19 mouse cellular contexts compared by ENCODE assay signal in genomic region chr11:60823771-60824170, GRCm38 (mm10). TPM values are rescaled to one million over a fixed set of nuclear protein-coding genes. Genes with fewer than 3 reads are reported as not detected.
A peak's percentile ranks its signal among the peaks of the same experiment; 100 is the strongest.
DNase-seq lines count a peak whose midpoint lies in the region; ATAC-seq and TF ChIP-seq lines count a peak whose summit lies in the region.
"Had no signal": no experiment of that assay in that cellular context is flagged by ENCODE, and none has a peak within 500 bp of the region (broad histone marks: within the 10 kb centered on the region; RNA-seq: fewer than 3 reads in every experiment).

No protein-coding gene starts in this region.

- no peak for TF ChIP-seq POLR2A in liver, adult 2 months (IDR thresholded peaks at IDR 0.05; ENCODE audit: extremely low read depth, insufficient read depth, low read length)

- H3K36me3 ChIP-seq in liver, adult 2 months (ENCODE audit: control insufficient read depth, insufficient read depth, low read length), result no peaks in the 10 kb centered on the region
- H3K36me3 ChIP-seq in liver, postnatal 0 days (replicated peaks; ENCODE audit: insufficient read depth, low read length), result no peaks in the 10 kb centered on the region
- H3K36me3 ChIP-seq in liver, embryonic 11.5 days (ENCODE audit: control insufficient read depth, insufficient read depth, low read length), result no peaks in the 10 kb centered on the region
- H3K36me3 ChIP-seq: G1E had no signal

- H3K4me1 ChIP-seq in liver, adult 2 months (ENCODE audit: control insufficient read depth, insufficient read depth, low read length), result peaks cover 8% of the 10 kb centered on the region
- peaks cover 3% of the 10 kb centered on the region; the same call in 1 of the 2 replicates for H3K4me1 ChIP-seq in liver, postnatal 0 days (ENCODE audit: insufficient read depth)
- H3K4me1 ChIP-seq in liver, embryonic 11.5 days (replicated peaks; ENCODE audit: control insufficient read depth, insufficient read depth, low read length), result no peaks in the 10 kb centered on the region

- no peak for TF ChIP-seq EP300 in liver, postnatal 0 days (IDR thresholded peaks at IDR 0.05; ENCODE audit: low read depth)

- H3K4me2 ChIP-seq in liver, postnatal 0 days (ENCODE audit: low read depth, low read length), result no peak overlapping the region
- no peak overlapping the region for H3K4me2 ChIP-seq in liver, embryonic 11.5 days

- 27% methylated on average over 2 of the region's 2 CpGs for WGBS in liver, adult 2 months
- 35% methylated on average over 2 of the region's 2 CpGs for WGBS in liver, postnatal 0 days (ENCODE audit: insufficient replicate concordance)
- 51% methylated on average over 2 of the region's 2 CpGs for WGBS in liver, embryonic 11.5 days

- H3K9me3 ChIP-seq in liver, postnatal 0 days (ENCODE audit: low read length), result no peaks in the 10 kb centered on the region
- no peaks in the 10 kb centered on the region for H3K9me3 ChIP-seq in liver, embryonic 11.5 days (ENCODE audit: control insufficient read depth, low read length)
- H3K9me3 ChIP-seq: G1E had no signal

- DNase-seq in liver, adult 2 months (ENCODE audit: extremely low read depth, low read depth, low spot score), result peak; percentile 90
- DNase-seq in liver, result no peak
- no peak for DNase-seq in liver, postnatal 0 days
- no peak for DNase-seq in liver, embryonic 11.5 days (ENCODE audit: low spot score)
- DNase-seq in gastrocnemius, postnatal 10 days, result no peak
- DNase-seq: adrenal gland, adult 2 months; adrenal gland, adult 8-10 months; adrenal gland, postnatal 10 days; adrenal gland, postnatal 14 days; adrenal gland, postnatal 25 days; adrenal gland, postnatal 36 days; cerebellum, adult 11 months; cerebellum, adult 11-12 months; cerebellum, adult 18-20 months had no signal

- H3K27me3 ChIP-seq in liver, adult 2 months (ENCODE audit: control insufficient read depth, insufficient read depth, low read length), result no peaks in the 10 kb centered on the region
- H3K27me3 ChIP-seq in liver, postnatal 0 days (ENCODE audit: insufficient read depth, low read length), result no peaks in the 10 kb centered on the region
- H3K27me3 ChIP-seq in liver, embryonic 11.5 days (replicated peaks; ENCODE audit: control insufficient read depth, insufficient read depth, low read length), result no peaks in the 10 kb centered on the region

- no peak overlapping the region for H3K9ac ChIP-seq in liver, adult 2 months (ENCODE audit: low read depth, low read length)
- H3K9ac ChIP-seq in liver, postnatal 0 days (replicated peaks), result no peak overlapping the region
- H3K9ac ChIP-seq in liver, embryonic 11.5 days (ENCODE audit: low read depth, low read length), result no peak overlapping the region

- no peak overlapping the region for H3K4me3 ChIP-seq in liver, adult 2 months (ENCODE audit: insufficient read depth, low read depth, low read length)
- H3K4me3 ChIP-seq in liver, postnatal 0 days (ENCODE audit: low read depth, low read length), result no peak overlapping the region
- no peak overlapping the region for H3K4me3 ChIP-seq in liver, embryonic 11.5 days (ENCODE audit: low read depth, low read length)

- H3K79me2 ChIP-seq in liver, adult 2 months (ENCODE audit: control insufficient read depth, insufficient read depth, low read length), result no peaks in the 10 kb centered on the region

- H3K27ac ChIP-seq in liver, adult 2 months (replicated peaks; ENCODE audit: insufficient read depth, low read depth, low read length), result peak overlapping the region; percentile 6
- H3K27ac ChIP-seq in liver, postnatal 0 days (ENCODE audit: low read depth), result peak overlapping the region; percentile 36
- H3K27ac ChIP-seq in liver, embryonic 11.5 days (ENCODE audit: low read depth, low read length), result no peak overlapping the region

- no peak for TF ChIP-seq CTCF in liver, adult 2 months (IDR thresholded peaks at IDR 0.05; ENCODE audit: low read depth, low read length)
- no peak for TF ChIP-seq CTCF in liver, postnatal 0 days (IDR thresholded peaks at IDR 0.05; ENCODE audit: low read depth)

- ATAC-seq in liver, postnatal 0 days, result peak; percentile 31
- no peak for ATAC-seq in liver, embryonic 11.5 days (replicated peaks; ENCODE audit: low FRiP score)
- 0 out of 2 replicates have a peak, but pooled peaks have one; percentile 24 for ATAC-seq in granulocyte monocyte progenitor cell, adult 5-6 weeks (replicated peaks; ENCODE audit: poor library complexity, severe bottlenecking)
- ATAC-seq: activated CD4-positive, CD25-positive, alpha-beta regulatory T cell, adult 4 months; CD4-positive, CD25-positive, alpha-beta regulatory T cell, adult 4 months; Patski had no signal

RNA-seq across cellular contexts. Expression of gene Dhrs7b, which starts 6.7 kb away (rescaled TPM):
- 23.5 and 28.8 TPM in 2 replicates for total RNA-seq in liver, adult 2 months (2014; rRNA removed)
- 15.0 and 15.5 TPM in 2 replicates for polyA plus RNA-seq in liver, adult 2 months (2012; rRNA removed)
- polyA plus RNA-seq in liver, postnatal 0 days (2015; fragmentation: Nextera tagmentation; extraction: Ambion mirVana), result 16.4 TPM in 2 replicates
- 40.3 and 42.7 TPM in 2 replicates for polyA plus RNA-seq in liver, embryonic 11.5 days (2014; fragmentation: Nextera tagmentation; extraction: Ambion mirVana)
- 11.2 and 14.8 TPM in 2 replicates for total RNA-seq in granulocyte monocyte progenitor cell, adult 5-6 weeks (2014; fragmentation: Nextera tagmentation)
- total RNA-seq in granulocyte monocyte progenitor cell, adult 5-6 weeks (2017), result 15.4 and 18.2 TPM in 2 replicates
- total RNA-seq in gastrocnemius, postnatal 10 days (2021), result 10 to 100 TPM; 14.9 to 16.2 TPM

RNA-seq across cellular contexts. Expression of gene Shmt1, which starts 12.3 kb away (rescaled TPM):
- total RNA-seq in liver, adult 2 months (2014; rRNA removed), result 162 and 214 TPM in 2 replicates
- polyA plus RNA-seq in liver, adult 2 months (2012; rRNA removed), result 239 and 306 TPM in 2 replicates
- 100 and 103 TPM in 2 replicates for polyA plus RNA-seq in liver, postnatal 0 days (2015; fragmentation: Nextera tagmentation; extraction: Ambion mirVana)
- 93.5 and 101 TPM in 2 replicates for polyA plus RNA-seq in liver, embryonic 11.5 days (2014; fragmentation: Nextera tagmentation; extraction: Ambion mirVana)
- total RNA-seq in granulocyte monocyte progenitor cell, adult 5-6 weeks (2014; fragmentation: Nextera tagmentation), result 49.9 and 84.1 TPM in 2 replicates
- 135 and 162 TPM in 2 replicates for total RNA-seq in granulocyte monocyte progenitor cell, adult 5-6 weeks (2017)
- total RNA-seq in gastrocnemius, postnatal 10 days (2021), result 10 to 100 TPM; 21.7 to 26.3 TPM

RNA-seq across cellular contexts. Expression of gene Smcr8, which starts 46.4 kb away (rescaled TPM):
- total RNA-seq in liver, adult 2 months (2014; rRNA removed), result 9.3 and 12.8 TPM in 2 replicates
- 6.2 and 7.7 TPM in 2 replicates for polyA plus RNA-seq in liver, adult 2 months (2012; rRNA removed)
- 1.9 and 2.0 TPM in 2 replicates for polyA plus RNA-seq in liver, postnatal 0 days (2015; fragmentation: Nextera tagmentation; extraction: Ambion mirVana)
- 7.7 and 7.8 TPM in 2 replicates for polyA plus RNA-seq in liver, embryonic 11.5 days (2014; fragmentation: Nextera tagmentation; extraction: Ambion mirVana)
- 29.0 and 36.9 TPM in 2 replicates for total RNA-seq in granulocyte monocyte progenitor cell, adult 5-6 weeks (2014; fragmentation: Nextera tagmentation)
- 14.1 and 14.8 TPM in 2 replicates for total RNA-seq in granulocyte monocyte progenitor cell, adult 5-6 weeks (2017)
- total RNA-seq in gastrocnemius, postnatal 10 days (2021), result 10 to 100 TPM; 13.3 to 14.5 TPM

RNA-seq across cellular contexts. Expression of gene Top3a, which starts 46.6 kb away (rescaled TPM):
- total RNA-seq in liver, adult 2 months (2014; rRNA removed), result 3.3 and 3.4 TPM in 2 replicates
- 3.4 and 3.8 TPM in 2 replicates for polyA plus RNA-seq in liver, adult 2 months (2012; rRNA removed)
- 2.5 and 3.2 TPM in 2 replicates for polyA plus RNA-seq in liver, postnatal 0 days (2015; fragmentation: Nextera tagmentation; extraction: Ambion mirVana)
- 16.2 and 19.1 TPM in 2 replicates for polyA plus RNA-seq in liver, embryonic 11.5 days (2014; fragmentation: Nextera tagmentation; extraction: Ambion mirVana)
- total RNA-seq in granulocyte monocyte progenitor cell, adult 5-6 weeks (2014; fragmentation: Nextera tagmentation), result 17.7 and 25.5 TPM in 2 replicates
- total RNA-seq in granulocyte monocyte progenitor cell, adult 5-6 weeks (2017), result 23.8 and 28.9 TPM in 2 replicates
- 1 to 10 TPM; 6.5 to 7.6 TPM for total RNA-seq in gastrocnemius, postnatal 10 days (2021)

RNA-seq across cellular contexts. Expression of gene Tmem11, which starts 55.3 kb away (rescaled TPM):
- total RNA-seq in liver, adult 2 months (2014; rRNA removed), result 19.8 and 20.0 TPM in 2 replicates
- 48.9 and 67.8 TPM in 2 replicates for polyA plus RNA-seq in liver, adult 2 months (2012; rRNA removed)
- 26.7 and 28.8 TPM in 2 replicates for polyA plus RNA-seq in liver, postnatal 0 days (2015; fragmentation: Nextera tagmentation; extraction: Ambion mirVana)
- 63.8 and 64.1 TPM in 2 replicates for polyA plus RNA-seq in liver, embryonic 11.5 days (2014; fragmentation: Nextera tagmentation; extraction: Ambion mirVana)
- 31.5 and 35.4 TPM in 2 replicates for total RNA-seq in granulocyte monocyte progenitor cell, adult 5-6 weeks (2014; fragmentation: Nextera tagmentation)
- 67.1 and 72.3 TPM in 2 replicates for total RNA-seq in granulocyte monocyte progenitor cell, adult 5-6 weeks (2017)
- 10 to 100 TPM; 40.4 to 45.0 TPM for total RNA-seq in gastrocnemius, postnatal 10 days (2021)
